Mouse (Mus musculus) naive thymus-derived CD4-positive, alpha-beta T cell, adult 2 months (primary cell): ENCODE results near the gene Hira.
"Not testable (repeated sequence)": the region's sequence is repeated elsewhere in the genome, so short reads cannot be mapped to it uniquely, and the experiment has no call there.

ENCODE experiments used
- DNase-seq: peaks from one replicate; pipeline ENCODE4 v3.0.0-alpha.2; 2011; ENCODE audit warnings: low read depth

Gene Hira

GRCm38 (mm10) chr16:18876442-18877308 is at the start of gene Hira, which contains the start of gene Mrpl40:
Hira (plus strand) TSS chr16:18877037.
Mrpl40 (minus strand) TSS chr16:18876862.
- peak; percentile 95 for DNase-seq

- no peak for DNase-seq
Observed at GRCm38 (mm10) chr16:18828630-18829029, 48.2 kb upstream of the Hira start.

GRCm38 (mm10) chr16:18829102-18829501 is 47.7 kb upstream of the Hira start:
- no peak for DNase-seq

- no peak for DNase-seq
Observed at GRCm38 (mm10) chr16:18833486-18833885, 43.4 kb upstream of the Hira start.

- no peak for DNase-seq
Observed at GRCm38 (mm10) chr16:18836073-18836467, 40.8 kb upstream of the Hira start.

GRCm38 (mm10) chr16:18836468-18837208 is 40.2 kb upstream of the Hira start, which contains the start of the genes 2510002D24Rik and Gm28539:
2510002D24Rik (plus strand) TSS chr16:18836578.
Gm28539 (plus strand) TSS chr16:18836584.
- DNase-seq, result peak; percentile 96

GRCm38 (mm10) chr16:18838346-18838745 is 38.5 kb upstream of the Hira start:
- no peak for DNase-seq

- no peak for DNase-seq
Observed at GRCm38 (mm10) chr16:18846301-18846820, 30.5 kb upstream of the Hira start.

- DNase-seq, result not testable (repeated sequence)
Observed at GRCm38 (mm10) chr16:18849521-18850190, 27.2 kb upstream of the Hira start.

- peak; percentile 81 for DNase-seq
Observed at GRCm38 (mm10) chr16:18858551-18858950, 18.3 kb upstream of the Hira start.

- DNase-seq, result no peak
Observed at GRCm38 (mm10) chr16:18860186-18860585, 16.7 kb upstream of the Hira start.

GRCm38 (mm10) chr16:18870495-18870894 is 6.3 kb upstream of the Hira start:
- DNase-seq, result not testable (repeated sequence)

GRCm38 (mm10) chr16:18876091-18876441 is 771 bp upstream of the Hira start:
- no peak for DNase-seq

- peak; percentile 81 for DNase-seq
Observed at GRCm38 (mm10) chr16:18877386-18878090, 701 bp downstream of the Hira start.

GRCm38 (mm10) chr16:18878091-18878720 is 1.4 kb downstream of the Hira start:
- DNase-seq, result no peak

GRCm38 (mm10) chr16:18884044-18884443 is 7.2 kb downstream of the Hira start:
- DNase-seq, result no peak

GRCm38 (mm10) chr16:18893840-18894372 is 17.1 kb downstream of the Hira start:
- no peak for DNase-seq

GRCm38 (mm10) chr16:18895249-18895648 is 18.4 kb downstream of the Hira start:
- DNase-seq, result no peak

GRCm38 (mm10) chr16:18896429-18896828 is 19.6 kb downstream of the Hira start:
- DNase-seq, result no peak

GRCm38 (mm10) chr16:18905648-18906047 is 28.8 kb downstream of the Hira start:
- no peak for DNase-seq

- DNase-seq, result no peak
Observed at GRCm38 (mm10) chr16:18916064-18916463, 39.2 kb downstream of the Hira start.
